Mouse (Mus musculus) ES-E14 (cell line): Measurements from ENCODE around the gene Gm17324. TPM values are rescaled to one million over a fixed set of nuclear protein-coding genes. Genes with fewer than 3 reads are reported as not detected.

ENCODE experiments used
- DNase-seq: peaks from one replicate; pipeline ENCODE4 v3.0.0-alpha.2; 2013; ENCODE audit warnings: low read depth, low spot score
- H3K27ac ChIP-seq: 2 replicates; pipeline ENCODE4 v1.5.1; 2012; ENCODE audit warnings: low read depth, mild to moderate bottlenecking, low read length, moderate library complexity, mixed read lengths; ENCODE audit not compliant: poor library complexity, insufficient read depth, severe bottlenecking
- H3K36me3 ChIP-seq: 2 replicates; pipeline ENCODE4 v1.6.1; 2012; ENCODE audit warnings: mild to moderate bottlenecking, low read length, moderate library complexity, mixed read lengths; ENCODE audit not compliant: control insufficient read depth, poor library complexity, insufficient read depth, severe bottlenecking
- H3K4me1 ChIP-seq, 2 experiments: fragments of 150-350 bp in 1 of 2; sonication (generic) in 1 of 2; 2 replicates each; pipeline ENCODE4 v1.6.1; 2012; ENCODE audit warnings: low read length in 2 of 2, mild to moderate bottlenecking in 1 of 2, mixed read lengths in 1 of 2; ENCODE audit not compliant: control insufficient read depth in 2 of 2, insufficient read depth in 2 of 2, poor library complexity in 1 of 2
- H3K4me3 ChIP-seq, 2 experiments: fragments of 150-350 bp in 1 of 2; sonication (generic) in 1 of 2; 2 replicates each; pipeline ENCODE4 v1.5.1; 2012; ENCODE audit warnings: low read length in 2 of 2, low read depth in 1 of 2, mild to moderate bottlenecking in 1 of 2, mixed read lengths in 1 of 2; ENCODE audit not compliant: insufficient read depth in 1 of 2, poor library complexity in 1 of 2, severe bottlenecking in 1 of 2
- H3K9ac ChIP-seq: 2 replicates; pipeline ENCODE4 v1.6.1; 2012; ENCODE audit warnings: low read depth, mild to moderate bottlenecking, low read length, mixed read lengths; ENCODE audit not compliant: poor library complexity, insufficient read depth, severe bottlenecking
- H3K9me3 ChIP-seq: fragments of 150-350 bp; sonication (generic); 2 replicates; pipeline ENCODE4 v1.6.1; 2012; ENCODE audit warnings: low read depth, mild to moderate bottlenecking, low read length; ENCODE audit not compliant: control insufficient read depth, insufficient read depth
- CHD2 ChIP-seq: IDR thresholded peaks from 2 replicates; pipeline ENCODE4 v1.6.1; 2014; ENCODE audit warnings: mild to moderate bottlenecking, low read depth, low read length, inconsistent platforms
- HCFC1 ChIP-seq: IDR thresholded peaks from 2 replicates; pipeline ENCODE4 v1.6.1; 2012; ENCODE audit warnings: low read length, inconsistent platforms, borderline replicate concordance; ENCODE audit not compliant: insufficient read depth
- MAFK ChIP-seq: IDR thresholded peaks from 2 replicates; pipeline ENCODE4 v1.6.1; 2014; ENCODE audit warnings: mild to moderate bottlenecking, low read depth, low read length, inconsistent platforms; ENCODE audit not compliant: insufficient read depth
- ZC3H11A ChIP-seq: IDR thresholded peaks from 2 replicates; pipeline ENCODE4 v1.6.1; 2012; ENCODE audit warnings: low read depth, mild to moderate bottlenecking, inconsistent platforms, low read length, borderline replicate concordance
- ZNF384 ChIP-seq: IDR thresholded peaks from 2 replicates; pipeline ENCODE4 v1.6.1; 2012; ENCODE audit warnings: low read depth, low read length, inconsistent platforms
- in situ Hi-C, 2 experiments: fragments of 600-800 bp; cut with MboI; formaldehyde crosslinking; loops; one replicate each; pipeline ENCODE4 v1.15.1; 2025; ENCODE audit warnings: low sequenced_read_pairs in 2 of 2, inconsistent platforms in 1 of 2; ENCODE audit not compliant: unreplicated experiment in 2 of 2
- total RNA-seq: library from RNA; depleted of rRNA; stranded (reverse); fragments of 300-350 nt; gene quantifications from 2 replicates; pipeline ENCODE4 v1.2.3, GENCODE M21; 2012

Gene Gm17324
- total RNA-seq, 1 experiment = 0.45 TPM

GRCm38 (mm10) chr9:78451382-78451781 lies 2.8 kb upstream of the Gm17324 start:
- Histone ChIP-seq H3K4me3 (no peak overlapping the region), H3K9me3 (no peaks in the 10 kb centered on the region), H3K4me1 (peaks cover 2 to 4% of the 10 kb centered on the region in 2 experiments; a peak in 2 of 4 replicates), H3K9ac (no peak overlapping the region), H3K36me3 (peaks cover 13% of the 10 kb centered on the region), H3K27ac (no peak overlapping the region)
- DNase-seq = no peak
- in situ Hi-C loops = no loop called here
- TF ChIP-seq CHD2 (no peak), MAFK (no peak), ZC3H11A (no peak), HCFC1 (no peak), ZNF384 (no peak)

GRCm38 (mm10) chr9:78450404-78450803 lies 1.8 kb upstream of the Gm17324 start:
- DNase-seq = no peak

DNA sequence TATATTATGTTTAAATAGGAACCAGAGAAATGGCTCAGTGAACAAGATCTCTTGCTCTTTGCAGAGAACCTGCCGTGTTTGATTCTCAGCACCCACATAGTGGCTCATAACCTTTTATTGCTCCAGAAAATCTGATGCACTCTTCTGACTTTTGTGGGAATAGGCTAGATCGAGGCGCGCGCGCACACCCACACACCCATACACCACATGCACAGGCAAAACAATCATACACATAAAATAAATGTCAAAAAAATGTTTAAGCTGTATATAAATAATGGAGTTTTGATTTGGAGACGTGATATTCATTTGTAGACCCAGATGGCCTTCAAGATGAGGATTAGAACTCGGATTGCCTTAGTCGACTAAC lies 997 bp downstream of the Gm17324 start:
- TF ChIP-seq MAFK (no peak), ZNF384 (no peak), CHD2 (no peak), ZC3H11A (no peak), HCFC1 (no peak)
- H3K4me1 ChIP-seq = peaks cover 0 to 4% of the 10 kb centered on the region in 2 experiments; a peak in 1 of 4 replicates
- peak overlapping the region; percentile 83; the same call in 1 of the 2 replicates for H3K9ac ChIP-seq
- no peaks in the 10 kb centered on the region for H3K9me3 ChIP-seq
- H3K36me3 ChIP-seq = peaks cover 7% of the 10 kb centered on the region
- H3K27ac ChIP-seq = no peak overlapping the region
- DNase-seq = no peak
- in situ Hi-C loops = no loop called here
- H3K4me3 ChIP-seq = peak overlapping the region; percentile 98 to 100

More at GRCm38 (mm10) chr9:78450404-78450803, 1.8 kb upstream of the Gm17324 start:
- no peak overlapping the region for H3K27ac ChIP-seq
- H3K9ac ChIP-seq = no peak overlapping the region
- peaks cover 0 to 4% of the 10 kb centered on the region in 2 experiments; a peak in 1 of 4 replicates for H3K4me1 ChIP-seq
- H3K4me3 ChIP-seq = no peak overlapping the region
- peaks cover 13% of the 10 kb centered on the region for H3K36me3 ChIP-seq
- H3K9me3 ChIP-seq = no peaks in the 10 kb centered on the region
- TF ChIP-seq ZC3H11A (no peak), ZNF384 (no peak), CHD2 (no peak), HCFC1 (no peak), MAFK (no peak)
- in situ Hi-C loops = no loop called here

GRCm38 (mm10) chr9:78442579-78443392 lies 5.8 kb downstream of the Gm17324 start, which contains the start of gene Cgas:
TSS of gene Cgas (minus strand) at chr9:78443237.
- H3K4me3 ChIP-seq = peak within 1 kb of the TSS; percentile 40 to 76
- TF ChIP-seq HCFC1 (no peak), ZNF384 (no peak), ZC3H11A (no peak)
- peak within 1 kb of the TSS; percentile 71 for H3K9ac ChIP-seq
- no peak for DNase-seq
- H3K27ac ChIP-seq = no peak within 1 kb of the TSS
- no peaks in the 10 kb centered on the region for H3K36me3 ChIP-seq
- no peaks in the 10 kb centered on the region for H3K9me3 ChIP-seq
- in situ Hi-C loops = no loop called here
- peaks cover 0 to 3% of the 10 kb centered on the region in 2 experiments; a peak in 2 of 4 replicates for H3K4me1 ChIP-seq
